Mouse (Mus musculus) large intestine, adult 2 months (tissue): ENCODE measurements around the gene Mfsd5. TPM values are rescaled to one million over a fixed set of nuclear protein-coding genes. Genes with fewer than 3 reads are reported as not detected.

Experiments
- DNase-seq: peaks from one replicate; pipeline ENCODE4 v3.0.0-alpha.2; 2012; ENCODE audit warnings: low read depth, low spot score
- WGBS: fragments of 180-500 bp; shearing (Covaris S2); methylation state at CpG from one replicate; pipeline ENCODE4 v1.1.7; 2018; 5-methylcytosine and 5-hydroxymethylcytosine counted together
- polyA plus RNA-seq: library from polyadenylated mRNA; depleted of rRNA; stranded (reverse); fragments of >200 nt; gene quantifications from 2 replicates; pipeline ENCODE4 v1.2.3, GENCODE M21; 2012

Gene Mfsd5
- polyA plus RNA-seq, 1 experiment = 57.1 TPM

- WGBS = under 1% methylated on average over 62 of the region's 65 CpGs
- no peak for DNase-seq
Observed at GRCm38 (mm10) chr15:102247252-102248130, 31.8 kb upstream of the Mfsd5 start.

GRCm38 (mm10) chr15:102248131-102248811, 31.0 kb upstream of the Mfsd5 start:
- 26% methylated on average over 8 of the region's 8 CpGs for WGBS
- DNase-seq = no peak

GRCm38 (mm10) chr15:102248812-102249191, 30.5 kb upstream of the Mfsd5 start:
- DNase-seq = no peak
- 51% methylated on average over 3 of the region's 3 CpGs for WGBS

GRCm38 (mm10) chr15:102249251-102249691, 30.0 kb upstream of the Mfsd5 start:
- DNase-seq = no peak
- 33% methylated on average over 13 of the region's 13 CpGs for WGBS

- DNase-seq = no peak
- WGBS = 66% methylated on average over 9 of the region's 9 CpGs
Observed at GRCm38 (mm10) chr15:102249967-102250366, 29.3 kb upstream of the Mfsd5 start.

- WGBS = 75% methylated on average over 5 of the region's 5 CpGs
- DNase-seq = no peak
Observed at GRCm38 (mm10) chr15:102250521-102250920, 28.7 kb upstream of the Mfsd5 start.

GRCm38 (mm10) chr15:102255547-102256255, 23.6 kb upstream of the Mfsd5 start:
- DNase-seq = no peak
- WGBS = 46% methylated on average over 14 of the region's 14 CpGs

GRCm38 (mm10) chr15:102256431-102257201, 22.6 kb upstream of the Mfsd5 start:
- 18% methylated on average over 22 of the region's 22 CpGs for WGBS
- no peak for DNase-seq

GRCm38 (mm10) chr15:102257202-102258075, 21.8 kb upstream of the Mfsd5 start, which contains the start of gene Rarg:
Gene Rarg (minus strand): TSS chr15:102257517.
- WGBS = 2% methylated on average over 41 of the region's 46 CpGs
- no peak for DNase-seq

- WGBS = 15% methylated on average over 12 of the region's 12 CpGs
- no peak for DNase-seq
Observed at GRCm38 (mm10) chr15:102258076-102258470, 21.2 kb upstream of the Mfsd5 start.

- no peak for DNase-seq
- WGBS = 56% methylated on average over 11 of the region's 11 CpGs
Observed at GRCm38 (mm10) chr15:102258581-102259253, 20.5 kb upstream of the Mfsd5 start.

- 42% methylated on average over 7 of the region's 7 CpGs for WGBS
- DNase-seq = no peak
Observed at GRCm38 (mm10) chr15:102262582-102262981, 16.7 kb upstream of the Mfsd5 start.

GRCm38 (mm10) chr15:102263037-102263436, 16.2 kb upstream of the Mfsd5 start:
- no peak for DNase-seq
- 81% methylated on average over 2 of the region's 2 CpGs for WGBS

- WGBS = 91% methylated on average over 5 of the region's 5 CpGs
- DNase-seq = no peak
Observed at GRCm38 (mm10) chr15:102265548-102265947, 13.7 kb upstream of the Mfsd5 start.

GRCm38 (mm10) chr15:102270274-102270960, 8.8 kb upstream of the Mfsd5 start, which contains the start of gene Gm9918:
Gene Gm9918 (plus strand): TSS chr15:102270563.
- WGBS = 46% methylated on average over 21 of the region's 21 CpGs
- no peak for DNase-seq

GRCm38 (mm10) chr15:102271441-102271840, 7.8 kb upstream of the Mfsd5 start:
- no peak for DNase-seq

GRCm38 (mm10) chr15:102273982-102274716, 5.1 kb upstream of the Mfsd5 start:
- DNase-seq = no peak
- 61% methylated on average over 6 of the region's 6 CpGs for WGBS

More at GRCm38 (mm10) chr15:102271441-102271840, 7.8 kb upstream of the Mfsd5 start:
- 50% methylated on average over 3 of the region's 3 CpGs for WGBS
